Mouse (Mus musculus): ENCODE data around the gene Dcaf7. TPM values are rescaled to one million over a fixed set of nuclear protein-coding genes. Genes with fewer than 3 reads are reported as not detected.

Dcaf7 gene
- polyA plus RNA-seq, 1 experiment = 16.9 TPM

DNA sequence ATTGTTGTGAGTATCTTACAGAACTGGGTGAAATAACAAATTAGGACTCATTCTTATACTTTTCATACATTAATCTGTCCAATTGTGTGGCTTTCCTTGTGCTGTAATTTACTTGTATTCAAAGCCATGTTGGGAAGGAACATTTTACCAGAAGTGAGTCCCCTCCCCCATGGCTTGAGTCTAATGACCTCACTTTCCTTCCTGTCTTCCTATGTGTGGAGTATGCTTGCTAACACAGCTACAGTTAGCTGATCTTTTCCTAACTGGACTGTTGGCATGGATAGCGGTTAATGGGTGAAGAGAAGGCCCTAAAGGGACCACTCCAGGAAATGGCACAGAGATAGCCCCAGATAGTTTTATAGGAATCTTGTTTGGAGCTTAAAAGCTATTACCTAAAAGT lies 61.6 kb downstream of the Dcaf7 start:
- no peak for TF ChIP-seq POLR2A (IDR thresholded peaks at IDR 0.05; ENCODE audit: borderline replicate concordance, control insufficient read depth, low read depth, low read length)
- TF ChIP-seq CTCF (IDR thresholded peaks at IDR 0.05; ENCODE audit: control insufficient read depth, insufficient read depth, low read length) = no peak
- no peaks in the 10 kb centered on the region; the same call in 1 of the 2 replicates for H3K4me1 ChIP-seq (ENCODE audit: control insufficient read depth, insufficient read depth, low read length)
- H3K27ac ChIP-seq (ENCODE audit: control insufficient read depth, insufficient read depth, low read depth, low read length, poor library complexity) = no peak overlapping the region; the same call in 1 of the 2 replicates
- 42% methylated on average over 1 of the region's 1 CpGs for WGBS
- no peak overlapping the region for H3K4me3 ChIP-seq (replicated peaks; ENCODE audit: control insufficient read depth, low read depth, low read length)

DNA sequence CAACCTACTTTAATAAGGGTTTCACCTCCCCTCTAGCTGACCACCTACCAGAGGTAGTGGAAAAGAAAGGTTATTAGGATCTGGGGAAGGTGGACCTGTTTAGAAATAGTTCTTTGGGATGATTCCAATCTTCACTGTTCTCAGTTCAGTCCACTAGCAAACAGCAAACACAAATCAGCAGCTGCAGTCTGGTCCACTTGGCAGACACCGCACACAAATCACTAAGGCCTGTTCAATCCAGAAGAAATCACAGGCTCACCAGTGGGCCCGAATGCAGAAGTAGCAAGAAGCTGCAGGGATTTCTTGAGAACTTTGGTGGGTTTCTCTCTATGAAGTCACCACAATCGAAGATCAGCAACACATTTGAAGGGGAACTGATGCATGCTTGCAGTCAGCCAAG lies 66.2 kb downstream of the Dcaf7 start:
- Histone ChIP-seq H3K4me3 (replicated peaks; ENCODE audit: control insufficient read depth, low read depth, low read length) (no peak overlapping the region), H3K4me1 (ENCODE audit: control insufficient read depth, insufficient read depth, low read length) (no peaks in the 10 kb centered on the region; the same call in 1 of the 2 replicates), H3K27ac (ENCODE audit: control insufficient read depth, insufficient read depth, low read depth, low read length, poor library complexity) (no peak overlapping the region)
- TF ChIP-seq CTCF (IDR thresholded peaks at IDR 0.05; ENCODE audit: control insufficient read depth, insufficient read depth, low read length) = no peak
- TF ChIP-seq POLR2A (IDR thresholded peaks at IDR 0.05; ENCODE audit: borderline replicate concordance, control insufficient read depth, low read depth, low read length) = no peak
- 52% methylated on average over 3 of the region's 3 CpGs for WGBS

DNA sequence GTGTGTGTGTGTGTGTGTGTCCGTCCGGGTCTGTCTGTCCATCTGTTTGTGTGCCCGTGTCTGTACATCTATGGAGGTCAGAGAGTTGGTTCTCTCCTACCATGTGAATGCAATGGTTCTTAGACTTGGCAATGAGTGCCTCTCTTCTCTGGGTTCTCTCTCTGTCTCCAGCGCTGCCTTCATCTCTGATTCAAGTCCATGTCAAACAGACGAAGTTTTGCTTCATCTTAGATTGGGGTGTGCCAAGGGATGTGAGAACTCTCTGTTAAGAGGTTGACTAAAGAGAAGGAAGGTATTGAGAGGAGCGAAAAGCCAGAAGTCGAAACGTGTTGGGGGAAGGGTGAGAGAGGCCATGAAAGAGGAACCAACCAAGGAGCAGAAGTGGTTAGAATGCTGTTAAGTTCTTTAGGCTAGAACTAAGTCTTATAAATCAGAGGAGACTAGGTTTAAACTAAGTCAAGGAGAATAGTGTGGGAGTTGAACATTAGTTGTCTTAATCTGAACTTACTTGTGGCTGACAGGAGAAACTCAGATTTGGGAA lies 69.4 kb downstream of the Dcaf7 start:
- H3K4me1 ChIP-seq (ENCODE audit: control insufficient read depth, insufficient read depth, low read length) = no peaks in the 10 kb centered on the region; the same call in 1 of the 2 replicates
- 8% methylated on average over 8 of the region's 8 CpGs for WGBS
- H3K4me3 ChIP-seq (replicated peaks; ENCODE audit: control insufficient read depth, low read depth, low read length) = no peak overlapping the region
- TF ChIP-seq POLR2A (IDR thresholded peaks at IDR 0.05; ENCODE audit: borderline replicate concordance, control insufficient read depth, low read depth, low read length) = no peak
- no peak for TF ChIP-seq CTCF (IDR thresholded peaks at IDR 0.05; ENCODE audit: control insufficient read depth, insufficient read depth, low read length)
- peak overlapping the region; percentile 87 for H3K27ac ChIP-seq (ENCODE audit: control insufficient read depth, insufficient read depth, low read depth, low read length, poor library complexity)

Other genes starting within 250 kb of the Dcaf7 start
- gene Cyb561, start 83.5 kb upstream of the Dcaf7 start, polyA plus RNA-seq (2011; ENCODE audit: insufficient read depth, insufficient read length, low replicate concordance, missing spikeins) = 1.4 and 1.8 TPM in 2 replicates
- gene Ace, start 68.9 kb upstream of the Dcaf7 start, polyA plus RNA-seq (2011; ENCODE audit: insufficient read depth, insufficient read length, low replicate concordance, missing spikeins) = 1.8 and 3.9 TPM in 2 replicates
- gene Ace3, start 42.2 kb upstream of the Dcaf7 start, polyA plus RNA-seq (2011; ENCODE audit: insufficient read depth, insufficient read length, low replicate concordance, missing spikeins) = not detected in 2 replicates
- not detected in 2 replicates for gene Kcnh6, start 28.7 kb upstream of the Dcaf7 start, polyA plus RNA-seq (2011; ENCODE audit: insufficient read depth, insufficient read length, low replicate concordance, missing spikeins)
- 6.6 and 11.8 TPM in 2 replicates for gene Taco1, start 29.2 kb downstream of the Dcaf7 start, polyA plus RNA-seq (2011; ENCODE audit: insufficient read depth, insufficient read length, low replicate concordance, missing spikeins)
- 7.3 and 14.4 TPM in 2 replicates for gene Map3k3, start 47.7 kb downstream of the Dcaf7 start, polyA plus RNA-seq (2011; ENCODE audit: insufficient read depth, insufficient read length, low replicate concordance, missing spikeins)
- gene Gm10840, start 124.0 kb downstream of the Dcaf7 start, polyA plus RNA-seq (2011; ENCODE audit: insufficient read depth, insufficient read length, low replicate concordance, missing spikeins) = not detected in 2 replicates
- 45.8 and 98.2 TPM in 2 replicates for gene Limd2, start 124.0 kb downstream of the Dcaf7 start, polyA plus RNA-seq (2011; ENCODE audit: insufficient read depth, insufficient read length, low replicate concordance, missing spikeins)
- 9.2 and 21.7 TPM in 2 replicates for gene Strada, start 165.3 kb downstream of the Dcaf7 start, polyA plus RNA-seq (2011; ENCODE audit: insufficient read depth, insufficient read length, low replicate concordance, missing spikeins)
- gene Ccdc47, start 179.5 kb downstream of the Dcaf7 start, polyA plus RNA-seq (2011; ENCODE audit: insufficient read depth, insufficient read length, low replicate concordance, missing spikeins) = 24.4 and 27.9 TPM in 2 replicates
- 20.2 and 33.5 TPM in 2 replicates for gene Ddx42, start 180.1 kb downstream of the Dcaf7 start, polyA plus RNA-seq (2011; ENCODE audit: insufficient read depth, insufficient read length, low replicate concordance, missing spikeins)
- gene Ftsj3, start 219.2 kb downstream of the Dcaf7 start, polyA plus RNA-seq (2011; ENCODE audit: insufficient read depth, insufficient read length, low replicate concordance, missing spikeins) = 27.2 and 48.5 TPM in 2 replicates
- gene Psmc5, start 219.3 kb downstream of the Dcaf7 start, polyA plus RNA-seq (2011; ENCODE audit: insufficient read depth, insufficient read length, low replicate concordance, missing spikeins) = 74.3 and 96.0 TPM in 2 replicates
- 52.2 and 76.9 TPM in 2 replicates for gene Smarcd2, start 236.1 kb downstream of the Dcaf7 start, polyA plus RNA-seq (2011; ENCODE audit: insufficient read depth, insufficient read length, low replicate concordance, missing spikeins)
- not detected in 2 replicates for gene Tcam1, start 239.8 kb downstream of the Dcaf7 start, polyA plus RNA-seq (2011; ENCODE audit: insufficient read depth, insufficient read length, low replicate concordance, missing spikeins)